Mouse (Mus musculus): Measurements from ENCODE around the gene Morc1. TPM values are rescaled to one million over a fixed set of nuclear protein-coding genes. Genes with fewer than 3 reads are reported as not detected.

The Morc1 gene
- total RNA-seq (2023), result not detected

DNA sequence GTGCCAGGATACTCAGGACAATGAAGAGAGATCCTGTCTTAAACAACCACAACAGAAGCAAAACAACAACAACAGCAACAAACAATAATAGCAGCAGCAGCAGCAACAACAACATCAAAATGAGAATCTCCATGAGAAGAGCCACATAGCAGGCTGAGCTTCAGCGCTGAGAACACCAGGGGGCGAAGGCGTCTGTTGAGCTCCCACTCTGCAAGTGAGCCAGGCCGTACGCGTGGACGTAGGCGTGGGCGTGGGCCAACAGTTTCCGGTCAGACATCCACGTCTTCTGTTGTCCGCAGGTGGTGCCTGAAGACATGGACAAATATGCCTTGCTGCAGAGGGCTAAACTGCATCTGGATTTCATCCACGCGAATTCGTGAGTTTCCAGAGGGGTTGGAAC lies at the start of gene Morc1:
Gene Morc1, plus strand, starts transcription at position 211 of the 400 bp plus-strand sequence.

DNA sequence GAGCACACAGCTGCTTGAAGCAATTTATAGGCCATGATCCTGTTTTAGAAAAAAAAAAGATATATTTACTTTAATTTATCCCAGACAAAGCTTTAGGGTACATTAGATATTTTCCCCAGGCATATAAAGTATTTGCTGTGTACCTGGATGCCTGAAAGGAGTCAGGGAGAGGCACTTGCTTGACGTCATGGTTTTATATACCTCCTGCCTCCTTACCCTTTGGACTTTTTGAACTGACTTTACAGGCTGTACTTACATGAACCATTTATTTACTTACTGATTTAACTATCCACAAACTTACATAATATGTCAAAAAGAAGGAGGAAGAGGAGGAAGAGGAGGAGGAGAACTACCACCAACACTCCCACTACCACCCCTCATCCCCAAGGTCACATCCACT lies 18.8 kb upstream of the Morc1 start, which contains the start of gene Gm5485:
Gene Gm5485, minus strand, starts transcription at position 171 of the 400 bp plus-strand sequence.

Other genes starting within 250 kb of the Morc1 start
- not detected for gene Dppa4, start 147.5 kb upstream of the Morc1 start, total RNA-seq (2023)
- not detected for gene Dppa2, start 127.3 kb upstream of the Morc1 start, total RNA-seq (2023)
- gene Gm5485, start 18.8 kb upstream of the Morc1 start, total RNA-seq (2023), result not detected

Measured in monocyte, adult 59 days (primary cell).